Mouse (Mus musculus) adrenal gland, postnatal 10 days (tissue): Measurements from ENCODE around the gene Cacna1c. TPM values are rescaled to one million over a fixed set of nuclear protein-coding genes. Genes with fewer than 3 reads are reported as not detected.

Experiments
- DNase-seq: peaks from one replicate; pipeline ENCODE4 v3.0.0; 2021; ENCODE audit warnings: mixed read lengths
- total RNA-seq, 2 experiments: library from RNA; stranded (reverse); gene quantifications; 2 replicates each; pipeline ENCODE4 v1.2.3; 2021

The Cacna1c gene
- total RNA-seq, 2 experiments from 2014 or later: 39.2 to 58.2 TPM

DNA sequence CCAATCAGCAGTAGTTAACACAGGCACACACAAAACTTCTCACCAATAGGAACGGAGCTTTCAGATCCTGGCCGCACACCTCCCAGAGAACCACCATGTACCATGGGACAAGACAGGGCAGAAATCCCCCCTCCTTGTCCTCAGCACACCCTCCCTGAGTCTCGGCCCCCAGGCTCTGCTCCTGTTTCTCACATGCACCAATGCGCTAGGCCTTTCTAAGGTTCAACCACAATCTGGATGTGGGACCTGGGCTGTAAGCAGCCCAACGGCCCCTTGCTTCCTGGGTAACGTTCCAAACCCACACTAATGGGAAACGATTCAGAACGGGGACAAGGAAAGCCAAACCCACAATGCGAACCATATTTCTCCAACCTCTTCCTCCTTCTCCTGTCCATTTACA lies 237.7 kb downstream of the Cacna1c start:
- DNase-seq: no peak

DNA sequence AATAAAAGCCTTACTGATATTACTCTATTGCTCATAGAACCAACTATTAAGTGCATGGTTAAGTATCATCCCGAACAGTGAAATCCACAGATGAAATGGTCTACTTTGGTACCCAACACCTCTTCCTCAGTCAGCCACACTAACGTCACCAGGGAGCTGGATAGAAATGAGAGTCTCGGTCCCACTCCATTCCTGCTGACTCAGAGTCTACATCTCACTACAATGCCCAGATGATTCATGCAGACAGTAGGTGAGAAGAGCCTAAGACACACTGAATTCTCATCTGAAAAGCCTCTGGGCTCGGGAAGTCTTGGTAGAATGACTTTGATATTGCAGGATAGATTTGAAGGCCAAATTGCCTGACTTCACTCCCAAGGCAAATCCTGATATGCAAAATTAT lies 240.0 kb downstream of the Cacna1c start:
- no peak for DNase-seq

DNA sequence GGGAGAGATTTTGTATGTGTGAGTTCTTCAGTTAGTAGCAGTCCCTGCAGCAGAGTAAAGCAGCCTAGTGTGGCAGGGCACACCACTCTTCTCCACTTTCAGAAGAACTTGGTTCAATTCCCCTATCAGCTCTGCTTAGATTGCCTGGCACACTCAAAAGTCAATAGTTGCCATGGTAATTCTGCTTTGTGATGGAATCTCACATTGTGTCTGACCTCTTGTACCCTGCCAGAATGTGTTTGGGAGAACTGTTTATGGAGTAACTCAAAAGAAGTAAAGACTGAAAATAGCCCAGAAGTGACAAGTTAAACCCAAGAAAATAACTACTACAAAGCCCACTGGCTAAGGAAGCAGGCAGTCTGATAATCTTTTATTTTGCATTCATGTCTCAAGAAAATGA lies 240.4 kb downstream of the Cacna1c start:
- DNase-seq: no peak

GRCm38 (mm10) chr6:118954988-118955554 lies 241.1 kb downstream of the Cacna1c start:
- DNase-seq: no peak

DNA sequence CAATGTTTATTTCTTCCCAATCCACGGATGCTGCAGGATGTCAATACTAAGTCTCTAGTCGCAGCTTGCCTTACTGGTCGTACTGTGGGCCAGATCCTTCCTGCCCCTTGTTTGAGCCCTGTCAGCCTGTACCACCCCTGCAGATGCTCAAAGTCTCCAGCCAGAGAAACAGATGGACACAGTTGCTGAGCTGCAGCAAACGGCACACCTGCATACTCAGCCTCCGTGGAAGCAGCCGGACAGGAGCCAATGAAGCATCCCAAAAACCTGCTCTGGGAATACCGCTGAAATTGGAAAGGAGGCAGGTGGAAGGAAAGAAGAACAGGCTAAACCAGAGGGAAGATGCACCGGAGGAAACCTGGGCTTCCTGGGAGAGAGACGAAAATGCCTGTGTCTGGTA lies 243.8 kb downstream of the Cacna1c start:
- no peak for DNase-seq

DNA sequence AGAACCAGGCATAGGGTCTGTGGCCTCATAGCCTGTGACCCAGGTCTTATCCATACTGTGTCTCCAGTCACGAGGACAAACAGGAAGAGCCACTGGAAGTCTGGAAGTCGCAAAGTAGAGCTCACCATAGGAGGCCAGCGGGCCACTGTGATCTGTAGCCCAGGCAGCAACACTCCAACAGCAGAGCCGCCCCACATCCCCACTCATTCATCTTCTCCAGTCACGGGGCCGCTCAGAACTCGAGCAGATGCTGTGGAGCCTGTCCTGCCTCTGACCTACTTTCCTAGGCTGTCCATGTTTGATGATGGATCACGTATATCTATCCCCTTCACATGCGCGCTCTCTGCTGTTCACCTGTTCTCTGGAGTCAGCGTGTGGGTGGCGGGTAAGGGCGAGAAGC lies 246.0 kb downstream of the Cacna1c start:
- peak; percentile 32 for DNase-seq

DNA sequence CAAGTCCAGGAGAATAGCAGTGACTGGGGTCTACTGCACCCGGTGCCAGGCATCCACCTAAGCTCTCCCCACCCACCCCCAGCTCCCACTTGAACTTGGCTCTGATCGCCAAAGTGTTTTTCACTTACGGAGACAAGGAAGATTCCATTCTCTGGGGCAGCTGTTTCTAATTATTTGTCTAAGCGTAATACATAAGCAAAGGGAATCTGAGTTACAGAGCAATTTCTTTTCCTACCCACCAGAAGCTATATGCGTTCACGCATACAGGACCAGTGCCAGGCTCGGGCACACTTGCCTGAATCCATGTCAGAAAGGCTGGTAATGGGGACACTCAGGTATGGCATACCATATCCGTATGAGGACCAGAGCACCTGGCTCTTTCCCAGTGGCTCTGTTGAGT lies 248.9 kb downstream of the Cacna1c start:
- DNase-seq: no peak

- no peak for DNase-seq
These were observed 249.6 kb downstream of the Cacna1c start for GRCm38 (mm10) chr6:118946660-118947059.

- no peak for DNase-seq
These were observed 252.1 kb downstream of the Cacna1c start for GRCm38 (mm10) chr6:118944093-118944492.

DNA sequence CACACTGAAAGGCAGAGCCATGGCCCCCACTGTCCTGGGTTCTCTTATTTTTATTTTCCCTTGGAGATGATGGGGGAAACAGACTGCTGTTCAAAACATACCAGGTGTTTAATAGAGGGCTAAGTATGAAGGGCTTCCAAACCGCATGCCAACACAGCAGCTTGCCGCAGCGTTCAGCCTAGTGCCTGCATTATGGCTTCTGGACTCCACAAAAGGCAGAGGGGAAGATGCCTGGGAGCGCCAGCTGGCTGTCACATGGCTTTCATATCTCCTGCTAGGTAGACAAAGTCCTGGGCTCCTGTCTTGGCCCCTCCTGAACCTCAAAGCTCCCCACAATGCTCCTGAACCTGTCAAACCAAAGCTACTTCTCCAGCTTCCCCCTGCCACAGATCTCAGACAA lies 254.4 kb downstream of the Cacna1c start:
- no peak for DNase-seq

DNA sequence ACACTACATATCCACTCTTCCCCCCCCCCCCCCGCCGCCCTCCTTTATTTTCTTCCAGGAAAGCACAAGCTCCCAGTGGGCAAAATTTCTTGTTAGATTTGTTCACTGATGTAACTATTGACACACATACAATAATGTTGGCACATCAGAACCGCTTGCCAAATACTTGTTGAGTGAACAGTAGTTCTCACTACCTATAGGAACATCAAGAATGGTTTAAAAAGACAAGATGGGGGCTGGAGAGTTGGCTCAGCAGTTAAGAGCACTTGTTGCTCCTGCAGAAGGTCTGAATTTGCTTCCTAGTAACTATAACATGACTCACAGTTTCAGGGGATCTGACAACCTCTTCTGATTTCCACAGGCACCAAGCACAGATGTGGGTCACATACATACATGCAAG lies 255.2 kb downstream of the Cacna1c start:
- DNase-seq: no peak

GRCm38 (mm10) chr6:118939626-118940025 lies 256.6 kb downstream of the Cacna1c start:
- peak; percentile 45 for DNase-seq

GRCm38 (mm10) chr6:118938386-118939096 lies 257.7 kb downstream of the Cacna1c start:
- no peak for DNase-seq

DNA sequence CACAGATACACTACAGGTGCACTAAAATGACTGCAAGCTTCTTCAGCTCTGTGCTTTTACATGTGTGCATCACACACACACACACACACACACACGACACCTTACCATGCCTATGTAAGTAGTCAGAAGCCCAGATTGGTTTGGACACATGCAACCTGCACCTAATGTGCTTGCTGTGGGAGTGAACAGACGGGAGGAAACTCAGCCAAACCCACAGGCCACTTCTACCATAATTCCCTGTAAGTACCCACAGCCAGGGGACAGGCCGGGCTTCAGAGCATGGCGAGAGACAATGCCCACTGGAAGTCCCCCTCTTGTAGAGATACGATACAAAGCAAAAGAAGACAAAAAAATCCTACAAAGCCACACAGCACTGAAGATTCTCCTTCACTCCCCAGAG lies 258.7 kb downstream of the Cacna1c start:
- no peak for DNase-seq

DNA sequence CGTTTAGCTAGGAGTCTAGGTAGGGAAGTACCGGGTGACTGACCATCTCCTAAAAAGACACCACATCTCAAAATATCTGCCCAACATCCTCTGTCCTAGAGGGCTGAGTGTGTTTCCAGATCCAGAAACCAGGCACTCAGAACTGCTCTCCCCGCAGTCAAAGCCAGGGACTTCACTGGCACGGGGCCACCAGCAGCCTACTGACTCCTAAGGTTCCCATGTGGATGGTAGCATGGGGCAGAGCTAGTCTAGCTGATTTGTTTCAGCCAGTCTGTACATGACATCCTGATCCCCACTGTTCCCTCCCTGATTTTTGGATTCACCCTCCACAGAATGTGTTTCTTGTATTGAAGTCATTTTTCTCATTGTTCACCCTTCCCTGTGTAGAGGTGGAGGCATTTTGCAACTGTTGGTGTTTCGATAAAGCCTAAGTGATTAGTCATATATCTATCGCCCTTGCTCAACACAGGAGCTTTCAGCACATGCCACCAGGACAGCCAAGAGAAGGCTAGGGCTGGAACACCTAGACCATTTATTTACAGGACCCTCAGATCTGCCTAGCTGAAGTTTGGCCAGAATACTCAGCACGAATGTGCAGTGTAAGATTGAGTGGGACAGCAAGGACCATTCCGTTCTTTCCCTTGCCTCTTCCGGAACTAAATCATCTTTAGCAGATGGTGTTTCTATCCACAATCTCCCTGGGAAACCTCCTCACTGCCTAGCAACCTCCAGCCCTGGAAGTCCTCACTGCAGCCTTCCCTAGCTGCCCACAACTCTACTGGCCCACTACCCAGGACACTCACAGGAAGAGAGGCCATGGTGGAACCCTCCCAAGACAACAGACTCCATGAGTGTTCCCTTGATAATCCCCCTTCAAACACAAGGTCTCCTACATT lies 260.4 kb downstream of the Cacna1c start:
- DNase-seq: peak; percentile 70

GRCm38 (mm10) chr6:118934243-118934902 lies 261.8 kb downstream of the Cacna1c start:
- DNase-seq: no peak

DNA sequence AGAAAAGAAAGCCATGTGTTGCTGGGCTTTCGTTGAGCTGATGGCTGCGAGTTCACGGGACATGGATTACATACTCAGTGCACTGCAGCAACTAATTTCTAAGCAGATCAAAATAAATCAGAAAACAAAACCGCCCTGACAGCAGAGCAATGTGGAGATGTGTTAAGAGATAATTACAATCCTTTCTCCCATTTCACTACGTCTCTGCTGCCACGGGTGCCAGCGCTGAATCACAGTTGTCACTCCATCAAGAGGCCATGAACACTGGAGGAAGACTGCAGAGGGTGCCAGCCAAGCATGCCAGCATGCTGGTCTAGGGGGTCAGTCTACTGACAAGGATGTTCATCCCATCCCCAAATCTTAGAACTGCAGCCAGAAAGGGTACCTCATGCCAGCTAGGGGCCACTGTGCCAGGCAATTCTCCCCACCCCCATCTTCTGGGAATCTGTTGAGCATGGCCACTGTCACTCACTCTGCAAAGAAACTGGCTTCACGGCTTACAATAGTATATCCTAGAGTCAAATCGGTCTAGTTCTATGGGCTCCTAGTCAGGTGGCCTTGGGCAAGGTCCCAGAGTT lies 263.1 kb downstream of the Cacna1c start:
- DNase-seq: no peak

DNA sequence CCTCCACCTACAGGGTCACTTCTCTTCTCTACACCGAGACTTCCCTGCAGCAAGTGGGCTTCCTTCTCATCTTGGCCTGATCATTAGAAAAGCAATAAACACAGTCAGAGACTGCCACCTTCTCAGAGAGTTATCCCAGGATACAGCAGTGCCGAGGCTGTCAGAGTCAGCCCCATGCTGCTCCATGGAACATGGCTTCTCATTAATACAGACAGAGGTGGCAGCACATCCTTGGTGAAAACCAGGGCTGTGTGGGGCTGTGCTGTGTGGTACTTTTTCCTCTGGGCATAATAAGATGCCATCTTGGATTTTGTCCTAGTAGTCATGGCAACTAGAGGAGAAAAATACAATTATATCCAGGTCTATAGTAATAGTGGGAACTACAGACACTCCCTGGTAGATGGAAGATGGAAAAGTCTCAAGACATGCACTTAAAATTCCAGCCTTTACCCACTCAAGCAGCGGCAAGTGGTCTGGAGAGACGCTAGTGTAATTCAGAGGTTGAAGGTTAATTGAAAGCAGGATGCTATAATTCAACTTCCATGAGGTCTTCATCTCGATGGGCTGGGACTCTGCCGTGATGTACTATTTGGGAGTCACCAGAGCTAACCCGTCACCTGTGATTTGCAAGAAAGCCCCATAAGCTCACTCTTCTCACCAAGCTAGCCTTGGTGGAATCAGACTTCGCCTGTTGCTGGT lies 264.1 kb downstream of the Cacna1c start:
- no peak for DNase-seq

- no peak for DNase-seq
These were observed 269.5 kb downstream of the Cacna1c start for GRCm38 (mm10) chr6:118926669-118927068.

- DNase-seq: no peak
These were observed 271.8 kb downstream of the Cacna1c start for GRCm38 (mm10) chr6:118924426-118924825.

GRCm38 (mm10) chr6:118923926-118924325 lies 272.3 kb downstream of the Cacna1c start:
- DNase-seq: no peak

GRCm38 (mm10) chr6:118923212-118923577 lies 273.0 kb downstream of the Cacna1c start:
- DNase-seq: no peak
